Mouse (Mus musculus): Measurements from ENCODE around the gene Eif5a. TPM values are rescaled to one million over a fixed set of nuclear protein-coding genes. Genes with fewer than 3 reads are reported as not detected.

Gene Eif5a
- polyA plus RNA-seq, 1 experiment from 2014 or later: 1,661 TPM

- no peak overlapping the region for H3K9ac ChIP-seq
- H3K36me3 ChIP-seq: peaks cover 87% of the 10 kb centered on the region
- H3K4me3 ChIP-seq: 0 out of 2 replicates have a peak overlapping the region, but pooled peaks have one; percentile 2
- H3K4me1 ChIP-seq: peaks cover 24% of the 10 kb centered on the region
- no peaks in the 10 kb centered on the region for H3K9me3 ChIP-seq
- H3K4me2 ChIP-seq (replicated peaks): no peak overlapping the region
- no peak overlapping the region for H3K27ac ChIP-seq
- WGBS: 92% methylated on average over 17 of the region's 17 CpGs
- no peak for ATAC-seq (ENCODE audit: insufficient number of reproducible peaks, insufficient read depth, low FRiP score, low TSS enrichment)
- H3K27me3 ChIP-seq: no peaks in the 10 kb centered on the region
Measured at GRCm38 (mm10) chr11:69910781-69911560, 10.8 kb downstream of the Eif5a start.

DNA sequence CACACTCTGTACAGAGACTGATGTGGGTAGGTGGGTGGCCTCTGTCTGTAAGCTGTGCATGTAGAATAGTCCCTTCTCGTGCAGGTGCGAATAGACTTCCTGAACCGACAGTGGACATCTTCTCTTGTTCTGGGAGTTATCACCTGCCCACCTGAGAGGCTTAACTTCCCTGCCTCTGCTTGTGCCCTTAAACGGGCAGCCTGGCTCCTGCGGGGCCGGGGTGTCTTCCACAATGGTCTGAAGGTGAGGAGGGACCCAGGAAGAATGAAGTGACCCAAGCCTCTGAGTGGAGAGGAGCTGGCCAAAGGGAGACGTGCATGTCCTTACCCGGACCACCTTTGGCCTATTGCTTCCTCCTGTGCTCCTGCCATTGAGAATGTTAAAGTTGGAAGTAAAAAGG is 11.6 kb downstream of the Eif5a start:
- H3K27me3 ChIP-seq: no peaks in the 10 kb centered on the region
- no peaks in the 10 kb centered on the region for H3K9me3 ChIP-seq
- H3K27ac ChIP-seq: no peak overlapping the region

DNA sequence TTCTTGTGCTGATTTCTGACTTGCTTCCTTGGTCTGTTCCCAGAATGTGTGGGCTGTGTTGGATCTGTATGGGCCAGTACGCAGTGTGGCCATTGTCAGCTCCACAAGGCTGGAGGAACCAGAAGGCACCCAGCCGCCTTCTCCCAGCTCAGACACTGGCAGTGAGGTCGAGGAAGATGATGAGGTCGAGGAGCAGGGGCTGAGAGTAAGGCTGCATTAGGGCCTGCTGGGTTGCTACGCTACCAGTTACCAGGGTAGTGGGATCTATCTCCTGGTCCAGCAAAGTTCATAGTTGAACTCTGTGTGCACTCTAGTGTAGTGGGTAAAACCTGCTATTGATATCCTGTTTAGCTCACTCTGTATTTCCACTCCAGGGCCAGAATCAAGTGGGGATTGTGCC is 12.6 kb downstream of the Eif5a start:
- H3K9me3 ChIP-seq: no peaks in the 10 kb centered on the region
- H3K36me3 ChIP-seq: peaks cover 92% of the 10 kb centered on the region
- WGBS: 92% methylated on average over 5 of the region's 5 CpGs
- no peaks in the 10 kb centered on the region for H3K27me3 ChIP-seq
- no peak overlapping the region for H3K9ac ChIP-seq
- H3K4me3 ChIP-seq: no peak overlapping the region
- no peak for ATAC-seq (ENCODE audit: insufficient number of reproducible peaks, insufficient read depth, low FRiP score, low TSS enrichment)
- no peak overlapping the region for H3K4me2 ChIP-seq (replicated peaks)
- no peak overlapping the region for H3K27ac ChIP-seq
- H3K4me1 ChIP-seq: peaks cover 9% of the 10 kb centered on the region; the same call in 1 of the 2 replicates

More for the DNA sequence above, 11.6 kb downstream of the Eif5a start:
- ATAC-seq (ENCODE audit: insufficient number of reproducible peaks, insufficient read depth, low FRiP score, low TSS enrichment): no peak
- Histone ChIP-seq H3K4me2 (replicated peaks) (no peak overlapping the region), H3K4me3 (no peak overlapping the region), H3K9ac (no peak overlapping the region), H3K4me1 (peaks cover 16% of the 10 kb centered on the region), H3K36me3 (peaks cover 87% of the 10 kb centered on the region)
- 90% methylated on average over 8 of the region's 8 CpGs for WGBS

- H3K4me1 ChIP-seq: peaks cover 8% of the 10 kb centered on the region; the same call in 1 of the 2 replicates
- WGBS: 93% methylated on average over 11 of the region's 11 CpGs
- H3K36me3 ChIP-seq: peaks cover 98% of the 10 kb centered on the region
- H3K9me3 ChIP-seq: no peaks in the 10 kb centered on the region
- no peak for ATAC-seq (ENCODE audit: insufficient number of reproducible peaks, insufficient read depth, low FRiP score, low TSS enrichment)
- H3K9ac ChIP-seq: no peak overlapping the region
- no peak overlapping the region for H3K27ac ChIP-seq
- H3K27me3 ChIP-seq: no peaks in the 10 kb centered on the region
- no peak overlapping the region for H3K4me2 ChIP-seq (replicated peaks)
- H3K4me3 ChIP-seq: no peak overlapping the region
Measured at GRCm38 (mm10) chr11:69908645-69909044, 13.1 kb downstream of the Eif5a start.

- no peak for ATAC-seq (ENCODE audit: insufficient number of reproducible peaks, insufficient read depth, low FRiP score, low TSS enrichment)
- 96% methylated on average over 9 of the region's 9 CpGs for WGBS
- no peak overlapping the region for H3K4me3 ChIP-seq
Measured at GRCm38 (mm10) chr11:69904311-69904710, 17.4 kb downstream of the Eif5a start.

GRCm38 (mm10) chr11:69902972-69903371 is 18.8 kb downstream of the Eif5a start:
- Histone ChIP-seq H3K4me3 (peak overlapping the region; percentile 78), H3K4me1 (peaks cover 24% of the 10 kb centered on the region), H3K27me3 (no peaks in the 10 kb centered on the region), H3K9ac (peak overlapping the region; percentile 82), H3K36me3 (peaks cover 44% of the 10 kb centered on the region), H3K4me2 (replicated peaks) (peak overlapping the region; percentile 87), H3K9me3 (no peaks in the 10 kb centered on the region), H3K27ac (no peak overlapping the region)
- WGBS: 87% methylated on average over 13 of the region's 13 CpGs
- no peak for ATAC-seq (ENCODE audit: insufficient number of reproducible peaks, insufficient read depth, low FRiP score, low TSS enrichment)

More at GRCm38 (mm10) chr11:69904311-69904710, 17.4 kb downstream of the Eif5a start:
- Histone ChIP-seq H3K9me3 (no peaks in the 10 kb centered on the region), H3K27ac (no peak overlapping the region), H3K4me2 (replicated peaks) (no peak overlapping the region), H3K36me3 (peaks cover 57% of the 10 kb centered on the region), H3K9ac (no peak overlapping the region), H3K4me1 (peaks cover 18% of the 10 kb centered on the region), H3K27me3 (no peaks in the 10 kb centered on the region)

GRCm38 (mm10) chr11:69901993-69902392 is 19.8 kb downstream of the Eif5a start:
- peak overlapping the region; percentile 87 for H3K4me2 ChIP-seq (replicated peaks)
- peak overlapping the region; percentile 96 for H3K27ac ChIP-seq
- H3K27me3 ChIP-seq: no peaks in the 10 kb centered on the region
- under 1% methylated on average over 33 of the region's 39 CpGs for WGBS
- H3K36me3 ChIP-seq: peaks cover 37% of the 10 kb centered on the region
- peaks cover 24% of the 10 kb centered on the region for H3K4me1 ChIP-seq
- ATAC-seq (ENCODE audit: insufficient number of reproducible peaks, insufficient read depth, low FRiP score, low TSS enrichment): no peak
- no peaks in the 10 kb centered on the region for H3K9me3 ChIP-seq
- peak overlapping the region; percentile 82 for H3K9ac ChIP-seq
- H3K4me3 ChIP-seq: peak overlapping the region; percentile 78

GRCm38 (mm10) chr11:69901406-69901846 is 20.3 kb downstream of the Eif5a start:
- H3K27ac ChIP-seq: peak overlapping the region; percentile 96
- no peaks in the 10 kb centered on the region for H3K9me3 ChIP-seq
- H3K9ac ChIP-seq: peak overlapping the region; percentile 82
- H3K27me3 ChIP-seq: no peaks in the 10 kb centered on the region
- ATAC-seq (ENCODE audit: insufficient number of reproducible peaks, insufficient read depth, low FRiP score, low TSS enrichment): peak; percentile 43
- under 1% methylated on average over 42 of the region's 42 CpGs for WGBS
- peak overlapping the region; percentile 78 for H3K4me3 ChIP-seq
- H3K36me3 ChIP-seq: peaks cover 32% of the 10 kb centered on the region
- peaks cover 24% of the 10 kb centered on the region for H3K4me1 ChIP-seq
- peak overlapping the region; percentile 87 for H3K4me2 ChIP-seq (replicated peaks)

DNA sequence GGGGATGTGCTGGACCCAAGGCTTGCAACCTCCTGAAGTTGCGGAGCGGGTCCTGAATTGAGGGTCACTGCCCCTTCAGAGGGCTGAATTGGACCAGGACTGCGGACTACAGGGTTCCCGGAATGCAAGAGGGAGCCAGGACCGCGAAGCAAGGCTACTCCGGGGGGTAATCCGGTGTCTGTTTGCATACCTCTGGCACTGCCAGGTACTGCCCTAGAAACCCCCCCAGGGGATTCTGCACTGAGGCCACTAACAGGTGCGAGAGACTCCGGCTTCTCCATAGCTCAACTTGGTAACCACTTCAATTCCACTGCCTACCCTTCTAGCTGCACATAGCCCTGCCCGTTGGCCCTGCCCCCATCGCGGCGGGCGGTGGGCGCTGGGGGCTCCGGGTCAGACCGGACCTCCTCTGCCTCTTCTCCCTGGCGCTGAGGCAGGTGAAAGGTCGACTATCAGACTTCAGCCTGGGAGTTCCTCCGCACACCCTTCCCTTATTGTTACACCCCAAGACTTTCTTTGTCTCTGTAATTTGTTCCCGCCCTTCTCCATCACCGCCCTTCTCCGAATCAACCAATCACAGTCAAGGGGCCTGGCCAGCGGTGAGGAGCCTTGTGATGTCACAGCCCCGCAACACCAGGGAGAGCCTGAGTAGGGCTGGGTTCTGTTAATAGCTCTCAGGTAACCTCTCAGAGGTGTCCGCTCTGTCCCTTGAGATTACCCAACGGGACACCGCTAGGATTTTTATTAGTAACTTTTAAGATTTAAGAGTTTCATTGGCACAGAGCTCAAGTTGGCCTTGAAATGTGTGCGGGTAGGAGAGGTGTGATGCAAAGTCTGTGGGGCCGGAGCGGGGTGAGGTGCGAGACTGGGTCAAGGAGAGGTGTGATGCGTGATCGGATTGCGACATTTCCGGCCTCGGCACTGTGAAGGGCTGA is 21.0 kb downstream of the Eif5a start, which contains the start of the genes 2810408A11Rik and Neurl4:
Gene 2810408A11Rik, minus strand, starts transcription at position 517 of the 935 bp plus-strand sequence.
Gene Neurl4, plus strand, starts transcription at position 602 of the 935 bp plus-strand sequence.
- Histone ChIP-seq H3K9ac (peak within 1 kb of the TSS; percentile 86), H3K9me3 (no peaks in the 10 kb centered on the region), H3K27ac (peak within 1 kb of the TSS; percentile 96), H3K36me3 (peaks cover 25% of the 10 kb centered on the region), H3K27me3 (no peaks in the 10 kb centered on the region), H3K4me2 (replicated peaks) (peak within 1 kb of the TSS; percentile 87), H3K4me1 (peaks cover 24% of the 10 kb centered on the region), H3K4me3 (peak within 1 kb of the TSS; percentile 78)
- WGBS: under 1% methylated on average over 38 of the region's 38 CpGs
- ATAC-seq (ENCODE audit: insufficient number of reproducible peaks, insufficient read depth, low FRiP score, low TSS enrichment): peak; percentile 92

- peaks cover 16% of the 10 kb centered on the region for H3K36me3 ChIP-seq
- no peak for ATAC-seq (ENCODE audit: insufficient number of reproducible peaks, insufficient read depth, low FRiP score, low TSS enrichment)
- H3K4me1 ChIP-seq: peaks cover 24% of the 10 kb centered on the region
- WGBS: 16% methylated on average over 4 of the region's 4 CpGs
- H3K27me3 ChIP-seq: no peaks in the 10 kb centered on the region
- H3K4me3 ChIP-seq: peak overlapping the region; percentile 78
- peak overlapping the region; percentile 86 for H3K9ac ChIP-seq
- H3K9me3 ChIP-seq: no peaks in the 10 kb centered on the region
- peak overlapping the region; percentile 87 for H3K4me2 ChIP-seq (replicated peaks)
- peak overlapping the region; percentile 96; the same call in 1 of the 2 replicates for H3K27ac ChIP-seq
Measured at GRCm38 (mm10) chr11:69899870-69900269, 21.9 kb downstream of the Eif5a start.

GRCm38 (mm10) chr11:69895291-69895690 is 26.5 kb downstream of the Eif5a start, which contains the start of gene Acap1:
Gene Acap1 (minus strand): TSS chr11:69895539.
- Histone ChIP-seq H3K4me3 (no peak within 1 kb of the TSS), H3K9me3 (no peaks in the 10 kb centered on the region), H3K9ac (no peak within 1 kb of the TSS), H3K27me3 (0 out of 2 replicates have a peak, but pooled peaks cover 2% of the 10 kb centered on the region), H3K4me2 (replicated peaks) (no peak within 1 kb of the TSS), H3K4me1 (peaks cover 12% of the 10 kb centered on the region), H3K27ac (no peak within 1 kb of the TSS), H3K36me3 (0 out of 2 replicates have a peak, but pooled peaks cover 3% of the 10 kb centered on the region)
- ATAC-seq (ENCODE audit: insufficient number of reproducible peaks, insufficient read depth, low FRiP score, low TSS enrichment): no peak
- 63% methylated on average over 4 of the region's 4 CpGs for WGBS

Data from embryonic facial prominence, embryonic 12.5 days (tissue).